Mouse (Mus musculus): Measurements from ENCODE around the gene Mlip. TPM values are rescaled to one million over a fixed set of nuclear protein-coding genes. Genes with fewer than 3 reads are reported as not detected.

Mlip gene
- not detected for total RNA-seq (2023)

DNA sequence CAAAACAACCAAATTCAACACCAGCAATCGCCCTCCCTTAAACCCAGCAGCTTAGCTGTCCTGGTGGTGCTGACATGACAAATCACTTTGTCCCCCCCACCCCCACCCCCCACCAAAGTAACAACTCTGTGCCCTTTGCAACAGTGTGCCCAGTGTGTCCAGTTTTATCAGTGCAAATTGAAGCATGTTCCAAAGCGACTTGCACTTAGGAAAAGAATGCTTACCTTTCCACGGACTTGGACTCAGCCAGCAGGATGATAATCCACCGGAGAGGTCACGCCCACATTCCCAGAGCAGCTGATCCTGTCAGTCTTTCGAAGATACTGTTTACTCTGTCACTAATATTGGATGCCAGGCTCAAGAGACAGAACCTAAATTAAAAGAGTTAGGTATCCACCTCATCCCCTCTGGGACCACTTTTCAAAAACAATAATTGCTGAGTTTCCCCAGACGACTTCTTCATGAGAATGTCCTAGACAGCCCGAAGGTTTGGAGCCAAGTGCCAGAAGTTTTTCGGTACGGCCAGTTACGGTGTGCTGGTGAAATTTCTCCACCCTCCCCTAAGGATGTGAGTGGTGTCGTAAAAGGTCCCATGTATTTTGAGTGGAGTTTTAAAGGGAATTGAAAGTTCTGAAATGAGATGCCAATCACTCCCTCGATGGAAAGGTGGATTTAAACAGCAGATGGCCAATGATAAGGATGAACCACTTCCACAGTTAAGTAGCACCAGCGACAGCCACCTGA, at the start of gene Mlip:
Mlip (minus strand) TSS at position 538 of the 744 bp plus-strand sequence.

Other genes with a start within 250 kb of the Mlip start
- gene Lrrc1, start 191.9 kb upstream of the Mlip start, total RNA-seq (2023), result 15.6 TPM

Data from CD8-positive naive resting alpha-beta T cell, adult 57 days (primary cell).